ENCODE assay signal across 8 mouse cellular contexts in the genomic region with DNA sequence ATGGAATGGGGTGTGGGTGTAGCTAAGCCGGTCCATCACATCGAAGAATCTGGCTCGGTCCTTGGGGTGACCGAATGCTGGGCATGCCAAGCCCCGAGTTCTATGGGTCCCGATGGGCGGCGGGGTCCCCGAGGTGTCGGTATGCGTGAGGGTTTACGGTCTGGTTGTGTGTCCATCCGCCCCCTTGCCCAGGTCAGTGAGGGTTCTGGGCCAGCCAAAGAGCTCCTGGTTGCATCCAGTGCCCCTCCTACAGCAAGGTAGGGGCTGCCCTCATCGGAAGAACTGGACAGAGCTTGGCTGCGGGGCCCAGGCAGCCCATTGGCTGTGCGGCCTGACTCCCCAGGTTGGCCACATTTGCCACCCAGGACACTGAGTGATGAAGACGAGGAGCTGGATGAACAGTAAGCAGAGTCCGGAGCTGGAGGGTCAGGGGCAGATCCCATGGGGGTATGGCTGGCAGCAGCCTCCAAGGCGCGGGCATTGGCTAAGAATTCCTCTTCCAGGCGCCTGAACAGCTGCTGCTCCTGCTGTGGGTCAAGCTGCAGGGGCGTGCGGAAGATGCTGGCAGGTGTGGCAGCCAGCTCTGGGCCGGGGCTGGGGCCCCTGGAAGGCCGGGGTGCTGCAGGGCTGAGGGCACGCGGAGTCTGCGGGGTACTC. TPM values are rescaled to one million over a fixed set of nuclear protein-coding genes. Genes with fewer than 3 reads are reported as not detected.
DNase-seq lines count a peak whose midpoint lies in the region; ATAC-seq lines count a peak whose summit lies in the region.

No protein-coding gene starts in this region.

- no peak overlapping the region for H3K27ac ChIP-seq in limb, embryonic 11.5 days (replicated peaks; ENCODE audit: low read depth, low read length)

- peaks cover 46% of the 10 kb centered on the region for H3K27me3 ChIP-seq in megakaryocyte, embryonic 14.5 days (replicated peaks)
- peaks cover 87% of the 10 kb centered on the region for H3K27me3 ChIP-seq in limb, embryonic 11.5 days (ENCODE audit: control insufficient read depth, insufficient read depth, low read length)

- peaks cover 51% of the 10 kb centered on the region for H3K9me3 ChIP-seq in megakaryocyte, embryonic 14.5 days
- no peaks in the 10 kb centered on the region for H3K9me3 ChIP-seq in limb, embryonic 11.5 days (ENCODE audit: control insufficient read depth, low read length)

- ATAC-seq in megakaryocyte, adult 5-6 weeks (ENCODE audit: poor library complexity, severe bottlenecking), result no peak
- ATAC-seq in limb, embryonic 11.5 days (ENCODE audit: insufficient number of reproducible peaks, low FRiP score, low TSS enrichment, low read depth), result no peak
- ATAC-seq in erythroid progenitor cell, adult 5-6 weeks (replicated peaks; ENCODE audit: low FRiP score, poor library complexity, severe bottlenecking), result no peak

- DNase-seq in embryo, embryonic 10.5 days (ENCODE audit: low spot score), result peak; percentile 47
- DNase-seq in embryo, embryonic 10 days (ENCODE audit: low spot score), result no peak
- DNase-seq in limb, embryonic 11.5 days (ENCODE audit: low spot score), result peak; percentile 49
- DNase-seq in retina, embryonic 14.5 days (ENCODE audit: low spot score), result peak; percentile 52
- DNase-seq in cerebellum, postnatal 25 days, result no peak

- peak overlapping the region; percentile 80 for H3K4me2 ChIP-seq in limb, embryonic 11.5 days (ENCODE audit: low read depth, severe bottlenecking)

- 49% methylated on average over 28 of the region's 28 CpGs for WGBS in limb, embryonic 11.5 days

- no peak overlapping the region for H3K9ac ChIP-seq in limb, embryonic 11.5 days (ENCODE audit: low read length)

- peaks cover 67% of the 10 kb centered on the region for H3K36me3 ChIP-seq in megakaryocyte, embryonic 14.5 days (replicated peaks; ENCODE audit: low read length)
- no peaks in the 10 kb centered on the region for H3K36me3 ChIP-seq in limb, embryonic 11.5 days (ENCODE audit: control insufficient read depth, insufficient read depth, low read length)

- peaks cover 95% of the 10 kb centered on the region for H3K4me1 ChIP-seq in megakaryocyte, embryonic 14.5 days
- H3K4me1 ChIP-seq in limb, embryonic 11.5 days (ENCODE audit: control insufficient read depth, insufficient read depth, low read length), result peaks cover 55% of the 10 kb centered on the region

- H3K4me3 ChIP-seq in megakaryocyte, embryonic 14.5 days (replicated peaks), result peak overlapping the region; percentile 95
- H3K4me3 ChIP-seq in limb, embryonic 11.5 days (ENCODE audit: low read depth, low read length), result peak overlapping the region; percentile 29; the same call in 1 of the 2 replicates

RNA-seq across cellular contexts. Expression of a gene that starts 3.0 kb away (rescaled TPM):
- 12.0 and 22.3 TPM in 2 replicates for polyA plus RNA-seq in megakaryocyte, embryonic 14.5 days (2012; ENCODE audit: insufficient read depth, low replicate concordance)
- not detected in 2 replicates for total RNA-seq in megakaryocyte, adult 5-6 weeks (2015)
- total RNA-seq in megakaryocyte, adult 5-6 weeks (2017), result not detected in 2 replicates
- 0.84 and 0.91 TPM in 2 replicates for polyA plus RNA-seq in limb, embryonic 11.5 days (2014; fragmentation: Nextera tagmentation; extraction: Ambion mirVana)
- total RNA-seq in erythroid progenitor cell, adult 5-6 weeks (2015; ENCODE audit: low replicate concordance), result not detected in 2 replicates
- 1.5 TPM in 1 of 2 replicates, not detected in the other for total RNA-seq in erythroid progenitor cell, adult 5-6 weeks (2017; ENCODE audit: low replicate concordance)

RNA-seq across cellular contexts. Expression of a gene that starts 4.2 kb away (rescaled TPM):
- 1,288 and 2,398 TPM in 2 replicates for polyA plus RNA-seq in megakaryocyte, embryonic 14.5 days (2012; ENCODE audit: insufficient read depth, low replicate concordance)
- total RNA-seq in megakaryocyte, adult 5-6 weeks (2015), result 1.5 and 2.4 TPM in 2 replicates
- 0.89 and 1.1 TPM in 2 replicates for total RNA-seq in megakaryocyte, adult 5-6 weeks (2017)
- polyA plus RNA-seq in limb, embryonic 11.5 days (2014; fragmentation: Nextera tagmentation; extraction: Ambion mirVana), result 30.3 and 34.2 TPM in 2 replicates
- 0.42 and 2.2 TPM in 2 replicates for total RNA-seq in erythroid progenitor cell, adult 5-6 weeks (2015; ENCODE audit: low replicate concordance)
- total RNA-seq in erythroid progenitor cell, adult 5-6 weeks (2017; ENCODE audit: low replicate concordance), result 1.7 TPM in 1 of 2 replicates, not detected in the other

RNA-seq across cellular contexts. Expression of a gene that starts 37.8 kb away (rescaled TPM):
- polyA plus RNA-seq in megakaryocyte, embryonic 14.5 days (2012; ENCODE audit: insufficient read depth, low replicate concordance), result 28.8 and 47.9 TPM in 2 replicates
- 2.6 and 6.0 TPM in 2 replicates for total RNA-seq in megakaryocyte, adult 5-6 weeks (2015)
- 11.5 and 14.5 TPM in 2 replicates for total RNA-seq in megakaryocyte, adult 5-6 weeks (2017)
- 19.3 and 20.5 TPM in 2 replicates for polyA plus RNA-seq in limb, embryonic 11.5 days (2014; fragmentation: Nextera tagmentation; extraction: Ambion mirVana)
- total RNA-seq in erythroid progenitor cell, adult 5-6 weeks (2015; ENCODE audit: low replicate concordance), result 2.2 and 23.5 TPM in 2 replicates
- 3.6 and 4.6 TPM in 2 replicates for total RNA-seq in erythroid progenitor cell, adult 5-6 weeks (2017; ENCODE audit: low replicate concordance)

RNA-seq across cellular contexts. Expression of a gene that starts 38.2 kb away (rescaled TPM):
- polyA plus RNA-seq in megakaryocyte, embryonic 14.5 days (2012; ENCODE audit: insufficient read depth, low replicate concordance), result 186 and 838 TPM in 2 replicates
- total RNA-seq in megakaryocyte, adult 5-6 weeks (2015), result 129 and 153 TPM in 2 replicates
- total RNA-seq in megakaryocyte, adult 5-6 weeks (2017), result 326 and 348 TPM in 2 replicates
- 497 and 511 TPM in 2 replicates for polyA plus RNA-seq in limb, embryonic 11.5 days (2014; fragmentation: Nextera tagmentation; extraction: Ambion mirVana)
- total RNA-seq in erythroid progenitor cell, adult 5-6 weeks (2015; ENCODE audit: low replicate concordance), result 242 and 276 TPM in 2 replicates
- 439 and 531 TPM in 2 replicates for total RNA-seq in erythroid progenitor cell, adult 5-6 weeks (2017; ENCODE audit: low replicate concordance)

Comparison
In these comparisons a context has a peak if more than half of its experiments do, and no peak if none do; other contexts are left out.
1. DNase-seq: peak in embryo, embryonic 10.5 days (single experiment), limb, embryonic 11.5 days (single experiment) and retina, embryonic 14.5 days (single experiment); none in embryo, embryonic 10 days (single experiment) and cerebellum, postnatal 25 days (0 of 2).